Mouse (Mus musculus) liver, embryonic 12.5 days (tissue): ENCODE data around the gene Timm29. TPM values are rescaled to one million over a fixed set of nuclear protein-coding genes. Genes with fewer than 3 reads are reported as not detected.

ENCODE experiments used
- ATAC-seq: fragments of 200-750 bp; cut with Nextera tagmentation; 2 replicates; pipeline ENCODE4 v1.8.0; 2017; ENCODE audit warnings: moderate number of reproducible peaks, mild to moderate bottlenecking, moderate library complexity
- H3K27ac ChIP-seq: fragments of 300-500 bp; sonication (generic); 2 replicates; pipeline ENCODE4 v1.5.1; 2016; ENCODE audit warnings: mild to moderate bottlenecking
- H3K27me3 ChIP-seq: fragments of 300-500 bp; sonication (generic); replicated peaks from 2 replicates; pipeline ENCODE4 v1.6.1; 2016; ENCODE audit warnings: mild to moderate bottlenecking, moderate library complexity
- H3K36me3 ChIP-seq: fragments of 300-500 bp; sonication (generic); 2 replicates; pipeline ENCODE4 v1.6.1; 2016; ENCODE audit warnings: mild to moderate bottlenecking, moderate library complexity
- H3K4me1 ChIP-seq: fragments of 300-500 bp; sonication (generic); 2 replicates; pipeline ENCODE4 v1.6.1; 2016
- H3K4me2 ChIP-seq: fragments of 300-500 bp; sonication (generic); 2 replicates; pipeline ENCODE4 v1.6.1; 2016; ENCODE audit warnings: mild to moderate bottlenecking, moderate library complexity
- H3K4me3 ChIP-seq: fragments of 300-500 bp; sonication (generic); 2 replicates; pipeline ENCODE4 v1.5.1; 2016; ENCODE audit warnings: mild to moderate bottlenecking, moderate library complexity
- H3K9ac ChIP-seq: fragments of 300-500 bp; sonication (generic); 2 replicates; pipeline ENCODE4 v1.6.1; 2016; ENCODE audit warnings: mild to moderate bottlenecking, moderate library complexity
- H3K9me3 ChIP-seq: fragments of 300-500 bp; sonication (generic); replicated peaks from 2 replicates; pipeline ENCODE4 v1.6.1; 2016; ENCODE audit warnings: mild to moderate bottlenecking, moderate library complexity
- WGBS: fragments of 180-500 bp; shearing (Covaris S2); methylation state at CpG from one replicate; pipeline ENCODE4 v1.1.7; 2016; ENCODE audit not compliant: insufficient replicate concordance; 5-methylcytosine and 5-hydroxymethylcytosine counted together
- polyA plus RNA-seq: library from polyadenylated mRNA; unstranded; fragments of >200 nt; fragmentation: Nextera tagmentation; extraction: Ambion mirVana; gene quantifications from 2 replicates; pipeline ENCODE4 v1.2.1, GENCODE M21; 2016

Timm29 gene
- polyA plus RNA-seq, 1 experiment from 2014 or later, result 32.8 TPM

DNA sequence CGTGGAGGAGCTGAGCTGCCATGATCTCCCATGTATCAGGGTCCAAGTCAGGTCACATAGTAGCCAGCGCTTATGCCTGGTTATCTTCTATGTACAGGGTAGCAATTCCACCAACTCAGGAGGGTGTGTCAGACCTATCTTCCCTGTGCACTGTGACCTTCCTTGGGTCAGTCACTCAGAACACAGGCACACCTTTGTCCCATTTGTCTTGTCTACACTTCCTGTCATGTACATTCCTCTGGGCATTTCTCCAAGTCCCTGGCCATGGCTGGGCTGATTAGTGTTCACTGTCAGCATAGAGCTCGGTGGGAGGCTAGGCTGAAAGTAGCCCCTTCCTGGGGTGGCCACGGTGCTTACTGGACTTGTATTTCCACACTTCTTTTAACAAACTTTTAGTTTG, 34.2 kb upstream of the Timm29 start:
- Histone ChIP-seq H3K4me3 (0 out of 2 replicates have a peak overlapping the region, but pooled peaks have one; percentile 20), H3K4me1 (peaks cover 73% of the 10 kb centered on the region), H3K36me3 (peaks cover 43% of the 10 kb centered on the region), H3K9me3 (no peaks in the 10 kb centered on the region), H3K27me3 (no peaks in the 10 kb centered on the region), H3K27ac (peak overlapping the region; percentile 96), H3K9ac (peak overlapping the region; percentile 61), H3K4me2 (peak overlapping the region; percentile 70)
- WGBS, result 29% methylated on average over 4 of the region's 4 CpGs
- ATAC-seq, result peak; percentile 100

DNA sequence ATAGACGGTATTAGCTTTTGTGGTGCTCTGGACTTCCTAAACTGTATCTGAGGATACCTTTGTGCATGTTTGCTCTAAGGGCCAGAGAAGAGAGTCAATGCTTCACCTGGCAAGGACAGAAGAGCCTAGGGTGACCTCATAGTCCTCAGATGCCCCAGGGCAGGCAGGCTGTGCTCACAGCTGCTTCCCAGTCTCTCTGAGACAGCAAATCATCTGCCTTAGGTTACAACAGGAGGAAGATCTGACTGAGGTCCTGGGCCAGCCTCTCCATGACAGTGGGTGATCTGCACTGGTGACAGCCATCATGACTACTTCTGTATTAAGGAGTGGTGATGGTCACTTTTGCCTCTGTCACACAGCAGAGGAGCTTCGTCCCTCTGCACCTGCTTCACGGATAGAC, 33.4 kb upstream of the Timm29 start:
- Histone ChIP-seq H3K27me3 (no peaks in the 10 kb centered on the region), H3K27ac (peak overlapping the region; percentile 96), H3K4me1 (peaks cover 70% of the 10 kb centered on the region), H3K36me3 (peaks cover 36% of the 10 kb centered on the region), H3K4me3 (0 out of 2 replicates have a peak overlapping the region, but pooled peaks have one; percentile 20), H3K9ac (peak overlapping the region; percentile 51), H3K4me2 (peak overlapping the region; percentile 70), H3K9me3 (no peaks in the 10 kb centered on the region)
- no peak for ATAC-seq
- 90% methylated on average over 3 of the region's 3 CpGs for WGBS

DNA sequence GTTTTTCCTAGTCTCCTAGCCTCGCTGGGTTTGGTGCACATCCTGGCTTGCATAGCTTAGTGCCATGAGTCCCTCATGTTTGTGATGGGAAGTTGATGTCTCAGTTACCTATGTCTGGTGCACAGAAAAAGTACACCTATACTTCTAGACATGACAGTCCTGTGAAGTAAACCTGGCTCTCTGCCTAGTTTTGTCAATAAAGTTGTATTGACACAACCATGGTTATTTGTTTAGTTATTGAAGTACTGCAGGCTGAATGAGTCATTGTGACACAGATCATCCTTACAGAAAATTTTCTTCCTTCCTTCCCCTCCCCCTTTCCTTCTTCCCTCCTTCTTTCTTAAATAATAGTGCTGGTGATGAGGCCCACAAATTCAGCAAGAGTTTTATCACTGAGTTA, 28.1 kb upstream of the Timm29 start:
- Histone ChIP-seq H3K4me1 (peaks cover 58% of the 10 kb centered on the region), H3K36me3 (peaks cover 28% of the 10 kb centered on the region), H3K27ac (peak overlapping the region; percentile 75), H3K4me2 (peak overlapping the region; percentile 32), H3K27me3 (no peaks in the 10 kb centered on the region), H3K9ac (peak overlapping the region; percentile 19; the same call in 1 of the 2 replicates), H3K4me3 (no peak overlapping the region), H3K9me3 (no peaks in the 10 kb centered on the region)
- ATAC-seq, result no peak
- 77% methylated on average over 1 of the region's 1 CpGs for WGBS

DNA sequence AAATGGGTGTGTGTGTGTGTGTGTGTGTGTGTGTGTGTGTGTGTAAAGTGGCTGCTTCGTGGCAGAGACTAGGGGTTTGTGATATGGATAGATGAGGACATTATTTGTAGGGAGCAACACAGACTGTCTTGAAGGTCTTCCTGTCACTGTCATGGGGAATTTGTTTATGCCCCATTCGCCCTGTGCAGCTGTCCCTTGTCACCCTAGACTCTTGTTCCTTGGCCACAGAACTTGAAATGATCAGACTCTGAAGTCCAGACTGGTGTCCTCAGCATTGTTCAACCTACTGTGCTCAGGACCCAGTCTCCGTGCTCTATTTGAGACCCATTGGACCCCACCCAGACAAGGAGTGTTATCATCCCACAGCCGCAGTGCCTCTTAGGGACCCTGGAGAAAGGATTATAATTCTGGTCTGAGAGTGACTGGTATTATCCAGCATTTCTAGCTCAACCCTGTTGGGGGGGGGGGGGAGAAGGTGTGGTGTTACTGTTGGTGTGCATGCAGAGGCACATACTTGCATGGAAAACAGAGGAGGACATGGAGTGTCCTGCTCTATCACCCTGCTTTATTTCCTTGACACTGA, 27.4 kb upstream of the Timm29 start:
- H3K4me1 ChIP-seq, result peaks cover 51% of the 10 kb centered on the region
- peak overlapping the region; percentile 75 for H3K27ac ChIP-seq
- H3K4me2 ChIP-seq, result peak overlapping the region; percentile 32
- no peak overlapping the region for H3K4me3 ChIP-seq
- peak; percentile 80 for ATAC-seq
- H3K9ac ChIP-seq, result peak overlapping the region; percentile 19
- 46% methylated on average over 4 of the region's 4 CpGs for WGBS
- peaks cover 34% of the 10 kb centered on the region for H3K36me3 ChIP-seq
- no peaks in the 10 kb centered on the region for H3K27me3 ChIP-seq
- H3K9me3 ChIP-seq, result no peaks in the 10 kb centered on the region

DNA sequence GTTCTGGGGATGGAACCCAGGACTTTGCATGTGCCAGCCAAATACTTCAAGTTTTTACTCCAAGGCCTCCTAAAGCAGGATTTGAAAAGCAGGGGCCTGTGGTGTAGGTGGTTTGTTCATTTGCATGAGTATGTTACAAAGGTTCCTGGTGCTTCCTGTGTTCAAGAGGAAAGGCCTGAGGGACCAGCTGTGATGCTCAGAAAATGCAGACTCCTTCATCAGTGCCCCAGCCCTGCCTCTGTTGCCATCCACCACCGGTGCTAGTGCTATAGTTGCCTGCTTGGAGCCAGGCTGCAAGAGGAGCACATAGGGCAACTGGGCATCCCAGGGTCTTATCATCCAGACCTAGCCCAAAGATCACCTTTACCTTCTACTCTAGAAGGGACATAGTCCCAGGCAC, 26.0 kb upstream of the Timm29 start:
- Histone ChIP-seq H3K27me3 (no peaks in the 10 kb centered on the region), H3K9ac (no peak overlapping the region), H3K36me3 (peaks cover 43% of the 10 kb centered on the region), H3K9me3 (no peaks in the 10 kb centered on the region), H3K4me3 (no peak overlapping the region), H3K4me1 (peaks cover 45% of the 10 kb centered on the region), H3K4me2 (no peak overlapping the region), H3K27ac (peak overlapping the region; percentile 43; the same call in 1 of the 2 replicates)
- no peak for ATAC-seq
- 60% methylated on average over 1 of the region's 1 CpGs for WGBS

DNA sequence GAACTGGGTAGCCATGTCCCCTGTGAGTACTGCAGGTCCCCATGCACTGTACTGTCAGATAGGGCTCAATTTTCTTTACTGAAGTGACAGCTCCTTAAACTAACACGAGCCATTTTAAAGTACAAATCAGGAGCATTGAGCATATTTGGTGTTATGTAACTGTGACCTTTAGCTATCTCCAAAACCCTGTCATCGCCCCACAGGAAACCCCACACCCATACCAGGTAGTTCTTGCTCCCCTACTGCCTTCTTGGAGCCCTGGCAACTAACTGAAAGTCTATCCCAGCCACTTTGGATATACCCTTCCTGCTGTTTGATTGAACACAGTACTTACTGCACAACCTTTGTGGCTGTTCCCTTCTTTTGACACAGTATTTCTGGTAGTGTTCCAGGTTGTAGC, 25.5 kb upstream of the Timm29 start:
- no peaks in the 10 kb centered on the region for H3K9me3 ChIP-seq
- no peak overlapping the region for H3K4me3 ChIP-seq
- H3K27me3 ChIP-seq, result no peaks in the 10 kb centered on the region
- no peak for ATAC-seq
- H3K27ac ChIP-seq, result peak overlapping the region; percentile 43; the same call in 1 of the 2 replicates
- no peak overlapping the region for H3K4me2 ChIP-seq
- peaks cover 45% of the 10 kb centered on the region for H3K4me1 ChIP-seq
- peaks cover 44% of the 10 kb centered on the region for H3K36me3 ChIP-seq
- no peak overlapping the region for H3K9ac ChIP-seq
- whole genome bisulfite sequencing, result 63% methylated on average over 2 of the region's 2 CpGs

DNA sequence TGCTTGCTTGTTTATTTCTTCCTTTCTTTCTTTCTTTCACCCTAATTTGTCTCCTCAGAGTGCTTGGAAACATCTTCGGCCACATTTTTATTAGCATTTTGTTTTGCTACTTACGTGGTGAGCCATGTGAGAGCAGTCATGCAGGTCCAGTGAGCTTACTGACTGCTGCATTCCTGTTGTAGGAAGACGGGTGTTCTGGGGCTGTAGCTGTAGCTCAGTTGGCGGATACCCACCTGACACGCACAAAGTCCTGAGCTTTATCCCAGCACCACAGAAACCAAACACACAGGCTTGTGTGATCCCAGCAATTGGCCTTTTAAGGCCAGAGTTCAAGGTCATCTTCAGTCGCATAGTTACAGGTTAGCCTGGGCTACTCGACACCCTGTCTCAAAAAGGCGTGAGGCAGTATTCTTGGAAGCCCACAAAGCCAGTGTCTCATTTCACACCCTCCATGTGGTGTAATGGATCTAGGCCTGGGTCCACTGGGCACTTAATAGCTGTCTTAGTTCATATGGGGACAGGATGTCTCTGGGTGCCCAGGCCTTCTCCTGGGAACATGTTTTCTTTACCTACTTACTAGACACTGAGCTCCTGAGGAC, 23.8 kb upstream of the Timm29 start:
- Histone ChIP-seq H3K27ac (0 out of 2 replicates have a peak overlapping the region, but pooled peaks have one; percentile 1), H3K4me1 (peaks cover 41% of the 10 kb centered on the region), H3K9ac (no peak overlapping the region), H3K4me3 (no peak overlapping the region), H3K36me3 (peaks cover 53% of the 10 kb centered on the region), H3K27me3 (no peaks in the 10 kb centered on the region), H3K4me2 (no peak overlapping the region), H3K9me3 (no peaks in the 10 kb centered on the region)
- WGBS, result 79% methylated on average over 8 of the region's 8 CpGs
- ATAC-seq, result no peak

DNA sequence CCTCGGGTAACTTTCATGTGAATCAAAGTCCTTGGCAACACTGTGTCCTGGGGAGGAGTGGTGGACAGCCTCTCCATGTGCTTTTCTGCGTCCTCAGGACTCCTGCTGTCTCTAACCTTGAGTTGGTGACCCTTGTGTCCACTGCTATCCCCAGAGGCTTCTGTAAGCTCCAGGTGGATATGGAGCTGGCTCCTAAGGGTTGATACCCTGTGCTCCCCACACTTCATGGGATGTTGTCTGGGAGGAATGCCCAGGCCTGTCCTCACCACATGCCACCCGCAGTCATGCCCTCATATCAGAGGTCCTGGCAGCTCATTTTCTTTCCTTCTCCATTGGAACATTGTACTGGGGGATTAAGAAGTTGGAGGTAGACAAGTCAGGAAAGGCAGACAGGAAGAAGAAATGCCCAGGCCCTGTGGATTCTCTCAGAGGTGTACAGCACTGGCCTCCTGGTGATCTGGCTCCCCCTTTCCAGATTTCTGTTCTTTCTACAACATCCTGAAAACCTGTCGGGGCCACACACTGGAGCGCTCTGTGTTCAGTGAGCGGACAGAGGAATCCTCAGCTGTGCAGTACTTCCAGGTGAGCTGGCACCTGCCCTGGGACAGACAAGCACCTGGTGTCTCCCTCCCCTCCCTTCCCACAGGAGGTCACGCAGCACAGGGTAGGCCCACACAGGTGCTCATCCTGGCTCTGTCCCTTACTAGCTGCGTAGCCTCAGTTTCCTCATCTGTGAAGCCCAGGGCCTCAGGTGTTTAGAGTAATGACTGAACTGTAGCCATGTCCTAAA, 18.3 kb upstream of the Timm29 start:
- H3K4me3 ChIP-seq, result no peak overlapping the region
- no peak overlapping the region for H3K27ac ChIP-seq
- 88% methylated on average over 8 of the region's 8 CpGs for WGBS
- H3K9ac ChIP-seq, result no peak overlapping the region
- peaks cover 96% of the 10 kb centered on the region for H3K36me3 ChIP-seq
- no peak for ATAC-seq
- no peak overlapping the region for H3K4me2 ChIP-seq
- no peaks in the 10 kb centered on the region for H3K27me3 ChIP-seq
- no peaks in the 10 kb centered on the region for H3K4me1 ChIP-seq
- no peaks in the 10 kb centered on the region for H3K9me3 ChIP-seq

DNA sequence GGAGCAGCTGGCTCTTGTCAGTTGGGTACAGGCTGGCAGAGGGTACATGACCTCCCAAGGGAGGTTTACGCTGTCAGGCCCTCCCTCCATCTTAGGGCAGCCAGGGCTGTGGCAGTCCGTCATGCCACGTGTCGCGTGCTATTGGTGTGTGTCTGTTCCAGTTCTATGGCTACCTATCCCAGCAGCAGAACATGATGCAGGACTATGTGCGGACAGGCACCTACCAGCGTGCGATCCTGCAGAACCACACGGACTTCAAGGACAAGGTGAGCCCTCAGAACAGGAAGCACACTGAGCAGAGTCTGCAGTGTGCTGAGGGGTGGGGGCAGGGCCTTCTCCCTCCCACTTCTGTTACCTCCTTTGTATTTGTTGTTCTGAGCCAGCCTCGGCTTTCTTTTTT, 17.3 kb upstream of the Timm29 start:
- no peak overlapping the region for H3K9ac ChIP-seq
- no peak for ATAC-seq
- no peak overlapping the region for H3K4me2 ChIP-seq
- no peaks in the 10 kb centered on the region for H3K9me3 ChIP-seq
- peaks cover 96% of the 10 kb centered on the region for H3K36me3 ChIP-seq
- WGBS, result 88% methylated on average over 10 of the region's 10 CpGs
- no peak overlapping the region for H3K4me3 ChIP-seq
- no peaks in the 10 kb centered on the region for H3K27me3 ChIP-seq
- no peaks in the 10 kb centered on the region for H3K4me1 ChIP-seq
- H3K27ac ChIP-seq, result no peak overlapping the region

DNA sequence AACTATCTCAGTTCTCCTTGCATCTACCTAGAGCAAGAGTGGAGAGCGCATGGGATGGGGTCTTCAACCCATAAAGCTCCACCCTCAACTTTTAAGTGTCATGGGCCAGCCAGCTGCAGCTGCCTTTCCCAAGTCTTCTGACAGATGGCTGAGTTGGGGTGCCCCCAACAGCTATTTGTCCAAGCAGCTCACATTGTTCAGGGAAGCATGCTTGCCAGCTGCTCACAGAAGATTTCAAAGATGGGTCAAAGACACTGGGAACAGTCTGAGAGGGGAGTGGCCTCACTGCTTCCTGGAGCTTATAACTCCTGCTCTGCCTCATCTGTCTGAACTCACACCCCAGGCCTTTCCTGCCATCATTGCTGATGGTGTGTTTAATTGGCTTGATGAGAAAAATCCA, 16.2 kb upstream of the Timm29 start:
- 80% methylated on average over 1 of the region's 1 CpGs for WGBS
- ATAC-seq, result no peak
- Histone ChIP-seq H3K9me3 (no peaks in the 10 kb centered on the region), H3K27me3 (no peaks in the 10 kb centered on the region), H3K36me3 (peaks cover 96% of the 10 kb centered on the region), H3K9ac (no peak overlapping the region), H3K27ac (no peak overlapping the region), H3K4me2 (no peak overlapping the region), H3K4me1 (no peaks in the 10 kb centered on the region), H3K4me3 (no peak overlapping the region)

DNA sequence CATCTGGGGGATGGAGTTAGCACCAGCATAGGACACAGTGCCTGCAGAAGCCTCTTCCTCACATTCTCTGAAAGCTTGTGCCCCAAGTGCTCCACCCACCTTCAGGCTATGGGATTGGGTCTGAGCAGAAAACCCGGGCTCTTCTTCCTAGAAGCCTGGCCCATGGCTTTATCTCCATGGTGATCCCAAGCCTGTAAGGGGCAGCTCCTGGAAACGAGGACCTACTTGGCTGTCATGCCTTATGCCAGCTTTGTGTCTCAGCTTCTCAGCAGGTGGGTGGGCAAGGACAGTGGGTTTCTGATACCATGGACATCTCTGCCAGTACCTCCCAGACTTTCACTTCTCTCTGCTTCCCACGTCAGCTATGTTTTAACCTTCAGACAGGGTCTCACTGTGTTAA, 14.3 kb upstream of the Timm29 start:
- no peaks in the 10 kb centered on the region for H3K9me3 ChIP-seq
- H3K36me3 ChIP-seq, result peaks cover 96% of the 10 kb centered on the region
- WGBS, result 73% methylated on average over 3 of the region's 3 CpGs
- no peak for ATAC-seq
- no peak overlapping the region for H3K9ac ChIP-seq
- H3K4me3 ChIP-seq, result no peak overlapping the region
- no peak overlapping the region for H3K4me2 ChIP-seq
- H3K4me1 ChIP-seq, result no peaks in the 10 kb centered on the region
- H3K27me3 ChIP-seq, result no peaks in the 10 kb centered on the region
- H3K27ac ChIP-seq, result no peak overlapping the region

DNA sequence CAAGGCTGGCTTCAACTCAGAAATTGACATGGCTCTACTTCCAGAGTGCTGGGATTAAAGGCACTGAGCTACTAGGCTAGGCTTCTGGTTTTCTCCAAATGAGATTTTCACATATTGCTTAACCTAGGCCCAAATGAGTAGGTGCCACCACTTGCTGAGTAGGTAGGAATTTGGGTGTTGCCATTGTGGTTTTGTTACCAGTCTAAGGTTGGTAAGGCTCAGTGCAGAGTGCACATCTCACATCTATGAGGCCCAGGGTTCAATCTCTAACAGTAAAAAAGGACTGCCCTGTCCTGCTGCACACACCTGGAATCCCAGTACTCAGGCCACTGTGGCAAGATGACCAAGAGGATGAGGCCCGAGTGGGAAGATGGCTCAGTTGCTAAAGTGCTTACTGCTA, 7.1 kb upstream of the Timm29 start:
- no peak overlapping the region for H3K9ac ChIP-seq
- H3K4me1 ChIP-seq, result no peaks in the 10 kb centered on the region
- no peak overlapping the region for H3K4me3 ChIP-seq
- no peak overlapping the region for H3K27ac ChIP-seq
- peaks cover 98% of the 10 kb centered on the region for H3K36me3 ChIP-seq
- no peak for ATAC-seq
- WGBS, result 87% methylated on average over 1 of the region's 1 CpGs
- no peak overlapping the region for H3K4me2 ChIP-seq
- H3K9me3 ChIP-seq, result no peaks in the 10 kb centered on the region
- H3K27me3 ChIP-seq, result no peaks in the 10 kb centered on the region
